Mouse (Mus musculus) frontal cortex, postnatal 25 days (tissue): ENCODE measurements around the gene Slitrk2.

Experiments
- DNase-seq, 2 experiments: peaks; one replicate each; pipeline ENCODE4 v3.0.0; 2022; ENCODE audit warnings: low spot score in 2 of 2

The Slitrk2 gene

DNA sequence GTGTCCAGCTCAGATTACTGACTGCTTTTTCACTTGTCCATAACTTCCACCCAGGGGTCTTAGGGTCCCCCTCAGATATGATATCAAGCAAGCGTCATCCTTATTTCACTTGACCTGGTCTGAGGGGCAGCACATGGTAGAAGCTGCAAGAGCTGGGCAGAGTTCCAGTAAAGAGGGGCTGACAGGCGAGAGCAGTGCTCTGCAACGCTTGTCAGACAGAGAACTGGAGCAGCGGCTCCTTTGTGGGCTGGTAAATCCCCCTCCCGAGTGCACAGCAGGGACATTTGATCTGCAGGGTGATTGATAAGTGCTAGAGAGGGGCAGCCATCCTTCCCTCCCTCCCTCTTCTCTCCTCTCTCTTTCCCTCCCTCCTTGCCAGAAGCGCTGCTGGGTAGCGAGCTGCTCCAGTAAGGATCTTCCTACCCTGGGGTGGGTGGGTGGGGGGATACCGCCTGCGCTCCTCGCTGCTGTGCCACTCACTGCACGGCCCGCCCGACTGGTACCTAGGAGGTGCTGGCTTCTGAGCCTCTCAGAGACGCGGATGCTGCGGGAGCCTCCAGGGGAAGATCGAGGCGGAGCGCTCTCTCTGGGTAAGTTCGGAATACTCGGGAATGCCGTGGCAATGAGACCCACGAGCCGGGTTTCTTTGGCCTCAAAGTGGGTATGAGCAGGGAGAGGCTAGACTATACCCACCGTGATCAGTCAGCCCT is at the start of gene Slitrk2:
TSS of gene Slitrk2 (plus strand) at position 408 of the 710 bp plus-strand sequence.
- DNase-seq, result peak; percentile 15 to 17

DNA sequence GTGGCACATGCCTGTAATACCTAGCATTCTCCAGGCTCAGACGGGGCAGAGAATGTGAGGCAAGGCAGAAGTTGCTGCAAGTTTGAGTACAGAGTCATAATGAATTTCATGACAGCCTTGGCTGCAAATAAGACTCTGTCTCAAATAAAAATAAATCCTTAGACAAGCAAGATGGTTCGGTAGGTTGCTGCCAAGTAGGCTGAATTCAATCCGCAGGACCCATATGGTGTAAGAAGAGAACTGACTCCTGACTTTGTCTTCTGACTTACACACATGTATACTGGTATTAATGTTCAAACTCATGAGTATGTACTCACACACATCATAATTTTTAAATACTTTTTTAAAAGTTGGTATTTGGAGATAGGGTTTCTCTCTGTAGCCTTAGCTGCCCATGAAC is 43.6 kb upstream of the Slitrk2 start:
- no peak for DNase-seq

DNA sequence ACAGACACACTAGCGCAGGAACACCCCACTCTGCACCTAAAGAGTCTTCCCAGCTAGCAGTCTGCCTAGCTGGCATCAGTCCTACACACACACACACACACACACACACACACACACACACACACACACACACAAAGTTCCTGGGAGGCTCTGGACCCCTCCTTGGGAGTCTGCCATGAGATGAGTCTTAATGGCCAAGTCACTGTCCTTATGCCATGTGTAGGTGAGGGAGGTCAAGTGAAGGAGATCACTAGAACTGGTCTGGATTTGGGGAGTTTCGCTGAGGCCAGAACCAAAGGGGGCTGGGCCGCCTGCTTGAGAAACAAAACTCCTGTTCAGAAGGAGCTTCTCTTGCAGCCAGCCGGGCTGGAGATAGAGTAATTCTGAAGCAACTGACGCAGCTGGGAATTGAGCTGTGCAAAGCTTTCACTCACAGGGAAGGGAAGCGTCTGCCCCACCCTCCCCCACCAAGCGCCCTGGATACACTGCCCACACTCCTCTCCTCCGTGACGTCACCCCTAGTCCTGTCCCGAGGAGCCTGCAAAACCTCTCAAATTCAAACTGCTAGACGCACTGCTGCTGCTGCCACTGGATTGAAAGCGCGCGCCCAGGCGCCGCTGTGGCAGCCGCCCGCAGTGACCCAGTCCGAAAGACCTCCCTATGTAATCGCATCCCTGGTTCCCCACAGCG is 3.5 kb downstream of the Slitrk2 start:
- peak; percentile 28 to 47 for DNase-seq

DNA sequence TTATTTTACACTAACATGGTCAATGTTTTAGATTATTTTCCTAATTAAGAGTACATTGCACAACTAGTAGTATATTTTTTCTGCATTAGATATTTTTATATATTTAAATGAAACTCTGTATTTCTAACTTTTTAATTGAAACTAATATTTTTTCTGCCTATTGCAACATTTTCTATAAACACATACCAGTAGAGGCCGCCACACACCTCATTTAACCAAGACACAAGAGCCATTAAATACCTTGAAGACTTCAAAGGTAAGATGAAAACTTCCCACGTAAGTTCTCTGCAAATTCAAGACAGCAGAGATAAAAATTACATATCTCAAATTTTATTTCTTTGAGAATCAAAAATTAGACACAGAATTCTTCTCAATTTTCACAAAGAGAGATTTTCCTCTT is 8.2 kb downstream of the Slitrk2 start:
- no peak for DNase-seq

DNA sequence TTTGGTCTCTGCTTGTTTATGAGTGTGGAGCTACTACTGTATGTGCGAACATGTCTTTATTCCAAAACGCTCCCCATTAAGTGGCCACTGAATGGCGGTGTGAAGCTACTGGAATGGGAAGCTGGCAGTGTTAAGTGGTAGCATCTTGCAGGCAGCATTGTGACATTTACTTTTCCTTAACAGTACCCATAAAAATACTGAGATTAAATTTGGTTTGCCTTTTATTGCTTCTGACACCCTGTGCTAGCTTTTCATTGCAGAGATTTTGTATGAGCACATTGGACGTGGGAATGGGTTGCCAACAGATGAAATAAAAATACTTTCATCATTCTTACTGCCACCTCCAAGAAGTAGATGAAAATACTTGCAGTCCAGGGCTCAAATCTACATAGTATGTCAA is 27.8 kb downstream of the Slitrk2 start:
- no peak for DNase-seq

DNA sequence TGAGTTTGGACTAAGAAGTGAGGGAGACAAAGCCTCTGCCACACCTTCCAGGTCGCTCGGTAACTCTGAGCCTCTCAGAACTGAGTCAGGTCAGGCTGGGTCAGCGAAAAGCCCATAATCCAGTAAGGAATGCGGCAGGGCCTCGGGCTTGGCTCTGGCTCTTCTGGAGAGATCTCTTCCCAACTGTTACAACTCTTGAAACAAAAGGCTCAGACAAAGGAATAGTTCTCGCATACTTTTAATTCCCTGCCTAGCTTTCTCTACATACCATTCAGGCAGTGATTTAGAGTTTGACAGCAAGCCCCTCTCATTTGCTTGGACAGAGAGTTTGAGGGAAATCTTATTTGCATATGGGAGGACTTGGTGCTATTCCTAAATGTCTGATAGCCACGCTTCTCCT is 29.5 kb downstream of the Slitrk2 start:
- no peak for DNase-seq
